Mouse (Mus musculus) hindbrain, embryonic 14.5 days (tissue): ENCODE results near the gene Plekhs1. TPM values are rescaled to one million over a fixed set of nuclear protein-coding genes. Genes with fewer than 3 reads are reported as not detected.

Experiments
- ATAC-seq: fragments of 200-750 bp; cut with Nextera tagmentation; 2 replicates; pipeline ENCODE4 v1.8.0; 2017; ENCODE audit warnings: moderate number of reproducible peaks, mild to moderate bottlenecking, moderate TSS enrichment, moderate library complexity; ENCODE audit not compliant: low FRiP score
- DNase-seq: peaks from one replicate; pipeline ENCODE4 v3.0.0-alpha.2; 2015; ENCODE audit warnings: low spot score
- H3K27ac ChIP-seq: fragments of 300-500 bp; sonication (generic); 2 replicates; pipeline ENCODE4 v1.5.1; 2014; ENCODE audit warnings: mild to moderate bottlenecking, moderate library complexity
- H3K27me3 ChIP-seq: fragments of 300-500 bp; sonication (generic); 2 replicates; pipeline ENCODE4 v1.6.1; 2014; ENCODE audit warnings: mild to moderate bottlenecking, low read length, mixed read lengths; ENCODE audit not compliant: control insufficient read depth, insufficient read depth
- H3K36me3 ChIP-seq: fragments of 300-500 bp; sonication (generic); replicated peaks from 2 replicates; pipeline ENCODE4 v1.6.1; 2014; ENCODE audit not compliant: control insufficient read depth, insufficient read depth
- H3K4me1 ChIP-seq: fragments of 300-500 bp; sonication (generic); replicated peaks from 2 replicates; pipeline ENCODE4 v1.6.1; 2014; ENCODE audit warnings: antibody characterized with exemption, low read length, mixed read lengths; ENCODE audit not compliant: control insufficient read depth, insufficient read depth
- H3K4me2 ChIP-seq: fragments of 300-500 bp; sonication (generic); replicated peaks from 2 replicates; pipeline ENCODE4 v1.6.1; 2014; ENCODE audit warnings: mild to moderate bottlenecking, moderate library complexity
- H3K4me3 ChIP-seq: fragments of 300-500 bp; sonication (generic); replicated peaks from 2 replicates; pipeline ENCODE4 v1.5.1; 2014; ENCODE audit warnings: mild to moderate bottlenecking, low read length
- H3K9ac ChIP-seq: fragments of 300-500 bp; sonication (generic); 2 replicates; pipeline ENCODE4 v1.6.1; 2014
- H3K9me3 ChIP-seq: fragments of 300-500 bp; sonication (generic); 2 replicates; pipeline ENCODE4 v1.6.1; 2016; ENCODE audit warnings: low read length; ENCODE audit not compliant: control insufficient read depth
- WGBS: fragments of 180-500 bp; shearing (Covaris S2); extraction: QIAGEN DNeasy Blood & Tissue Kit; methylation state at CpG from one replicate; pipeline ENCODE4 v1.1.7; 2014; 5-methylcytosine and 5-hydroxymethylcytosine counted together
- polyA plus RNA-seq: library from polyadenylated mRNA; unstranded; fragments of >200 nt; fragmentation: Nextera tagmentation; extraction: Ambion mirVana; gene quantifications from 2 replicates; pipeline ENCODE4 v1.2.1, GENCODE M21; 2014

The Plekhs1 gene
- polyA plus RNA-seq, result 0.08 and 0.21 TPM in 2 replicates

GRCm38 (mm10) chr19:56461522-56462101 lies at the start of gene Plekhs1:
Gene Plekhs1 (plus strand): TSS chr19:56461640.
- no peak within 1 kb of the TSS for H3K4me3 ChIP-seq
- ATAC-seq (no peak), DNase-seq (no peak)
- H3K27ac ChIP-seq, result no peak within 1 kb of the TSS
- no peaks in the 10 kb centered on the region for H3K36me3 ChIP-seq
- H3K9me3 ChIP-seq, result no peaks in the 10 kb centered on the region
- WGBS, result 60% methylated on average over 10 of the region's 10 CpGs
- H3K4me2 ChIP-seq, result no peak within 1 kb of the TSS
- H3K4me1 ChIP-seq, result no peaks in the 10 kb centered on the region
- no peaks in the 10 kb centered on the region for H3K27me3 ChIP-seq
- no peak within 1 kb of the TSS for H3K9ac ChIP-seq

GRCm38 (mm10) chr19:56418404-56418803 lies 43.0 kb upstream of the Plekhs1 start:
- no peaks in the 10 kb centered on the region for H3K27me3 ChIP-seq
- 86% methylated on average over 4 of the region's 4 CpGs for WGBS
- H3K9me3 ChIP-seq, result no peaks in the 10 kb centered on the region
- 0 out of 2 replicates have a peak, but pooled peaks cover 2% of the 10 kb centered on the region for H3K4me1 ChIP-seq
- DNase-seq, result no peak
- no peak overlapping the region for H3K27ac ChIP-seq
- ATAC-seq, result no peak
- no peak overlapping the region for H3K4me3 ChIP-seq
- no peak overlapping the region for H3K9ac ChIP-seq
- no peaks in the 10 kb centered on the region for H3K36me3 ChIP-seq
- no peak overlapping the region for H3K4me2 ChIP-seq

GRCm38 (mm10) chr19:56419452-56419851 lies 42.0 kb upstream of the Plekhs1 start:
- H3K9me3 ChIP-seq, result no peaks in the 10 kb centered on the region
- no peak overlapping the region for H3K4me2 ChIP-seq
- H3K27me3 ChIP-seq, result no peaks in the 10 kb centered on the region
- 76% methylated on average over 9 of the region's 9 CpGs for WGBS
- no peak overlapping the region for H3K27ac ChIP-seq
- ATAC-seq, result no peak
- H3K36me3 ChIP-seq, result no peaks in the 10 kb centered on the region
- no peak overlapping the region for H3K9ac ChIP-seq
- no peak overlapping the region for H3K4me3 ChIP-seq
- no peak for DNase-seq
- H3K4me1 ChIP-seq, result 0 out of 2 replicates have a peak, but pooled peaks cover 5% of the 10 kb centered on the region

GRCm38 (mm10) chr19:56420345-56420744 lies 41.1 kb upstream of the Plekhs1 start:
- 0 out of 2 replicates have a peak, but pooled peaks cover 6% of the 10 kb centered on the region for H3K4me1 ChIP-seq
- H3K36me3 ChIP-seq, result no peaks in the 10 kb centered on the region
- H3K9ac ChIP-seq, result no peak overlapping the region
- H3K9me3 ChIP-seq, result no peaks in the 10 kb centered on the region
- no peak overlapping the region for H3K27ac ChIP-seq
- no peak overlapping the region for H3K4me2 ChIP-seq
- ATAC-seq (no peak), DNase-seq (no peak)
- no peaks in the 10 kb centered on the region for H3K27me3 ChIP-seq
- no peak overlapping the region for H3K4me3 ChIP-seq
- WGBS, result 88% methylated on average over 3 of the region's 3 CpGs

GRCm38 (mm10) chr19:56422476-56423338 lies 38.7 kb upstream of the Plekhs1 start:
- WGBS, result 37% methylated on average over 14 of the region's 14 CpGs
- H3K27ac ChIP-seq, result no peak overlapping the region
- no peaks in the 10 kb centered on the region for H3K36me3 ChIP-seq
- no peak overlapping the region for H3K9ac ChIP-seq
- no peak overlapping the region for H3K4me2 ChIP-seq
- no peaks in the 10 kb centered on the region for H3K27me3 ChIP-seq
- no peak overlapping the region for H3K4me3 ChIP-seq
- peak; percentile 37; the same call in 1 of the 2 replicates for ATAC-seq
- peak; percentile 87 for DNase-seq
- H3K9me3 ChIP-seq, result no peaks in the 10 kb centered on the region
- H3K4me1 ChIP-seq, result peaks cover 13% of the 10 kb centered on the region; the same call in 1 of the 2 replicates

GRCm38 (mm10) chr19:56423370-56423769 lies 38.1 kb upstream of the Plekhs1 start:
- Histone ChIP-seq H3K27ac (no peak overlapping the region), H3K9me3 (no peaks in the 10 kb centered on the region), H3K9ac (no peak overlapping the region), H3K4me2 (no peak overlapping the region), H3K4me3 (no peak overlapping the region), H3K4me1 (peaks cover 13% of the 10 kb centered on the region; the same call in 1 of the 2 replicates), H3K36me3 (no peaks in the 10 kb centered on the region), H3K27me3 (no peaks in the 10 kb centered on the region)
- ATAC-seq, result peak; percentile 27; the same call in 1 of the 2 replicates
- 54% methylated on average over 12 of the region's 12 CpGs for WGBS
- no peak for DNase-seq

- ATAC-seq (no peak), DNase-seq (no peak)
- Histone ChIP-seq H3K4me2 (no peak overlapping the region), H3K4me3 (no peak overlapping the region), H3K9ac (no peak overlapping the region), H3K4me1 (peaks cover 13% of the 10 kb centered on the region; the same call in 1 of the 2 replicates), H3K27ac (no peak overlapping the region), H3K9me3 (no peaks in the 10 kb centered on the region), H3K27me3 (no peaks in the 10 kb centered on the region), H3K36me3 (no peaks in the 10 kb centered on the region)
- WGBS, result 75% methylated on average over 17 of the region's 17 CpGs
Measured at GRCm38 (mm10) chr19:56424606-56425395, 36.6 kb upstream of the Plekhs1 start.

- DNase-seq, result no peak
- Histone ChIP-seq H3K4me3 (no peak overlapping the region), H3K27ac (no peak overlapping the region), H3K9me3 (no peaks in the 10 kb centered on the region), H3K4me2 (no peak overlapping the region), H3K9ac (no peak overlapping the region), H3K4me1 (peaks cover 13% of the 10 kb centered on the region; the same call in 1 of the 2 replicates), H3K36me3 (no peaks in the 10 kb centered on the region), H3K27me3 (no peaks in the 10 kb centered on the region)
- no peak for ATAC-seq
- 64% methylated on average over 9 of the region's 9 CpGs for WGBS
Measured at GRCm38 (mm10) chr19:56425492-56425891, 35.9 kb upstream of the Plekhs1 start.

GRCm38 (mm10) chr19:56430369-56430768 lies 31.1 kb upstream of the Plekhs1 start:
- 83% methylated on average over 8 of the region's 8 CpGs for whole genome bisulfite sequencing
- Histone ChIP-seq H3K4me3 (no peak overlapping the region), H3K27me3 (no peaks in the 10 kb centered on the region), H3K4me1 (peaks cover 8% of the 10 kb centered on the region; the same call in 1 of the 2 replicates), H3K9me3 (no peaks in the 10 kb centered on the region), H3K4me2 (no peak overlapping the region), H3K36me3 (no peaks in the 10 kb centered on the region), H3K9ac (no peak overlapping the region), H3K27ac (no peak overlapping the region)
- ATAC-seq (no peak), DNase-seq (no peak)
